Mouse (Mus musculus) C2C12 (cell line): ENCODE measurements around the gene Siae. TPM values are rescaled to one million over a fixed set of nuclear protein-coding genes. Genes with fewer than 3 reads are reported as not detected.

Experiments used
- H3K27me3 ChIP-seq: one replicate; pipeline ENCODE4 v1.6.1; 2011; ENCODE audit not compliant: control insufficient read depth, insufficient read depth, insufficient read length
- H3K36me3 ChIP-seq: one replicate; pipeline ENCODE4 v1.6.1; 2011; ENCODE audit not compliant: control insufficient read depth, insufficient read depth
- H3K4me3 ChIP-seq: one replicate; pipeline ENCODE4 v1.5.1; 2011; ENCODE audit warnings: mild to moderate bottlenecking, control low read depth; ENCODE audit not compliant: poor library complexity, insufficient read depth, severe bottlenecking
- H3K79me2 ChIP-seq: one replicate; pipeline ENCODE4 v1.6.1; 2011; ENCODE audit not compliant: control insufficient read depth, insufficient read depth
- H3K79me3 ChIP-seq: one replicate; pipeline ENCODE4 v1.6.1; 2011; ENCODE audit warnings: low read depth, control low read depth
- H3ac ChIP-seq: one replicate; pipeline ENCODE3; 2011; ENCODE audit warnings: low read depth; ENCODE audit not compliant: control insufficient read depth, insufficient read length
- CEBPB ChIP-seq: IDR thresholded peaks from one replicate; pipeline ENCODE4 v1.6.1; 2011; ENCODE audit warnings: low read depth, mild to moderate bottlenecking, control low read depth, moderate library complexity
- CTCF ChIP-seq: IDR thresholded peaks from one replicate; pipeline ENCODE4 v1.5.1; 2011; ENCODE audit not compliant: control insufficient read depth, insufficient read depth, insufficient read length
- FOSL1 ChIP-seq: IDR thresholded peaks from one replicate; pipeline ENCODE4 v1.8.0; 2011; ENCODE audit warnings: mild to moderate bottlenecking, low read length; ENCODE audit not compliant: poor library complexity, insufficient read depth, severe bottlenecking
- MAX ChIP-seq: IDR thresholded peaks from one replicate; pipeline ENCODE4 v1.6.1; 2011; ENCODE audit warnings: mild to moderate bottlenecking, control low read depth
- MYOD1 ChIP-seq: IDR thresholded peaks from one replicate; pipeline ENCODE4 v1.6.1; 2011; ENCODE audit warnings: low read depth; ENCODE audit not compliant: control insufficient read depth, insufficient read length
- MYOG ChIP-seq: IDR thresholded peaks from one replicate; pipeline ENCODE4 v1.6.1; 2011; ENCODE audit not compliant: control insufficient read depth, insufficient read length; ENCODE audit errors: extremely low read depth
- USF1 ChIP-seq: IDR thresholded peaks from one replicate; pipeline ENCODE4 v1.6.1; 2011; ENCODE audit warnings: low read depth, mild to moderate bottlenecking, control low read depth, moderate library complexity
- polyA plus RNA-seq: library from polyadenylated mRNA; unstranded; fragments of >200 nt; fragmentation: generic; extraction: Trizol; gene quantifications from one replicate; pipeline ENCODE4 v1.2.1, GENCODE M21; 2012; ENCODE audit warnings: missing spikeins

The Siae gene
- polyA plus RNA-seq, 1 experiment: 0.51 TPM

DNA sequence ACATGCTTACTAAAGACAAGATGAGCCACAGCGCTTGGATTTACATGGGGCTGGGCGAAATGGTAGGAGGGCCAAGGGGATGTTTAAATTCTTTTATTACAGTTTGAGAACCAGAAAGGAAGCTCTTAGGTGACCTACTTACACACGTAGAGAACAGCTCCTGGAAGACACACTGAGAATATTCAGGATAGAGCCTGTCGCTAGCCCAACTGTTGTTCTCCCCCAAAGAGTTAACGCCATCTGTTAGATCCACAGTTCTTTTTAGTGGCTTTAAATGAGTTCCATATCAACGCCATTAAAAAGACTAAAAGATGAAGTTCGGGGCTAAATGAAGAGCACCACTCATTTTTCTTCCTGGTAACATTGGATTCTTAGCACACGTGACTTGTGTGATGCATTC lies 36.5 kb upstream of the Siae start:
- Histone ChIP-seq H3K79me3 (peaks cover 16% of the 10 kb centered on the region), H3K27me3 (no peaks in the 10 kb centered on the region), H3K79me2 (peaks cover 32% of the 10 kb centered on the region), H3K36me3 (peaks cover 11% of the 10 kb centered on the region), H3K4me3 (no peak overlapping the region), H3ac (no peak overlapping the region)
- no peak for TF ChIP-seq MAX
- no peak for TF ChIP-seq MYOD1
- no peak for TF ChIP-seq USF1
- no peak for TF ChIP-seq CTCF
- TF ChIP-seq CEBPB: no peak
- TF ChIP-seq FOSL1: no peak
- TF ChIP-seq MYOG: no peak

DNA sequence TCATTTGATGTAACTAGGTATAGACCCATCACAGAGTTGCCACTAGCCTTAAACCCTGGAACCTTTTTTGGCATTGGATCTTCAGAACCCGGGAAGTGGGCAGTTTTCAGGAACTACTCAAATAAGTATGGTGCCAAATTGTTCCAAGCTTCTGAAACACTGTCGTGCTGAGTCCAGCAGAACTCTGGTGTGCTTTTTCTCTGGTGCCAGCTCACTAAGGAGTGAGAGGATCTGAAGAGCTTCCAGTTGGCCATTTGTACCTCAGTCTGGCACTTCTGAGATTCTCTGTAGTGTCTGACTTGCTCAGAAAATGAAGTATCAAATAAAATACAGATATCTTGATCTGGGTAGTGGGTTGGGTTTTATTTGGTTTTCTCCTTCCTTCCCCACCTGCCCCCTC lies 35.5 kb upstream of the Siae start:
- H3K27me3 ChIP-seq: no peaks in the 10 kb centered on the region
- peaks cover 11% of the 10 kb centered on the region for H3K36me3 ChIP-seq
- TF ChIP-seq MYOD1: no peak
- no peak for TF ChIP-seq CEBPB
- no peak for TF ChIP-seq MAX
- no peak for TF ChIP-seq FOSL1
- no peak for TF ChIP-seq CTCF
- TF ChIP-seq USF1: no peak
- no peak for TF ChIP-seq MYOG

DNA sequence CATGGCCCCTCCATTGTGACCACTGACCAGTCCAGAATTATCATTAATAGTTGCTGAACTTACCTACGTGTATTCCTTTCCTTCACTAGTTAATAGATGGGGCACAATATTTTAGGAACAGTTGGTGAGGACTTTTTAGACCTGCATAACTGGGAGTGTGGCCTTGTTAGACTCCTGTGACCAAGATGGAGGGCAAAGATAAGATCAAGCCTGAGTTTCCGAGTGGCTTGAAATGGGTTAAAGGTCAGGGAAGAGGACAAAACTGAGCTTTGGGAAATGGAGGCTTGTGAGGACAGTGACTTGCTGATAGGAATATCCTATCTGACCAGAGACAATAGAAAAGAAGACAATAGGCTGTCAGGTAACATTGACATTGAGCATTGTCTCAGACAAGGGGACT lies 30.0 kb upstream of the Siae start:
- Histone ChIP-seq H3K36me3 (peaks cover 19% of the 10 kb centered on the region), H3K79me3 (no peaks in the 10 kb centered on the region), H3ac (no peak overlapping the region), H3K4me3 (no peak overlapping the region), H3K27me3 (no peaks in the 10 kb centered on the region), H3K79me2 (no peaks in the 10 kb centered on the region)
- TF ChIP-seq CEBPB (no peak), MAX (no peak), MYOD1 (no peak), CTCF (no peak), FOSL1 (no peak), MYOG (no peak), USF1 (no peak)

More for the DNA sequence above, 35.5 kb upstream of the Siae start:
- H3K4me3 ChIP-seq: no peak overlapping the region
- H3K79me3 ChIP-seq: peaks cover 15% of the 10 kb centered on the region
- H3ac ChIP-seq: no peak overlapping the region
- peaks cover 22% of the 10 kb centered on the region for H3K79me2 ChIP-seq

DNA sequence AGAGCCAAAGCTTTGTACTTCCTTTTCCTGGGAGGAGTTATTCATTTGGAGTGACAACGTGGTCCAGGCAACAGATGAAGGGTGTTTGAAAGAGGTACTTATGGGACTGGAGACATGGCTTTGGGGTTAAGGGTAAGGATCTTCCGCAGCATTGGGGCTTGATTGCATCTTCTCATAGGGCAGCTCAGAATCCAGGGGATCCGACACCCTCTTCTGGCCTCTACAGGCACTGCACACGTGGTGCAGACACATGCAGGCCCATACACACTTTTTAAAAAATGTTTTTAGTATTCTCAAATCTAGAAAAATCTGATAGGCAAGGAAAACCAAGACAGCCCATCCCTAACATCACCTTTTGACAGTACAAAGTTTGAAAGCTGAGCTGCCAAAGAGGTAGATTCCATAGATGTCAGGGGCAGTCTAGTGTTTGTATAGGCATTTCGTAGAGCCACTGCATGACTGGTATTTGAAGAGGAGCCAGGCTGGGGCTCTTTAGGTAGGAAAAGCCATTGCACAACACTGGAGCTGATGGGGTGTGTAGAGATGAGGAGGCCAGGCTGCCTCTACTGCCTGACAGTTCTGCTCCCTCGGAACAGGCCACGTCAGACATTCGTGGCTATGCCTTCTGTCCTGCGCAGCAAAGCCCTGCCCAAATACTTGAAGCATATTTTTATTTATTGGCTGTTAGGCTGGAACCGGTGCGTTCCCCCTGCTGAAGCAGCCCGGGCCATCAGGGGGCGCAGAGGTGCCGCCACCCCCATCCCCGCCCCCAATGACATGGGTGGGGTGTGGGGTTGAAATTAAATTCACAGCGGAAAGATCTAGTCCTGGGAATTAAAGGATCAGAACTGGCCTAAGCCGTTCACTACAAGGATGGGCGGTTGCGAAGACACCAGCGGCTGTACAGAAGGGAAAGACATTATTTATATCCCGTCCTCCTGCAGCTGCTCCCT lies 28.8 kb upstream of the Siae start:
- Histone ChIP-seq H3K4me3 (no peak overlapping the region), H3K79me2 (no peaks in the 10 kb centered on the region)

DNA sequence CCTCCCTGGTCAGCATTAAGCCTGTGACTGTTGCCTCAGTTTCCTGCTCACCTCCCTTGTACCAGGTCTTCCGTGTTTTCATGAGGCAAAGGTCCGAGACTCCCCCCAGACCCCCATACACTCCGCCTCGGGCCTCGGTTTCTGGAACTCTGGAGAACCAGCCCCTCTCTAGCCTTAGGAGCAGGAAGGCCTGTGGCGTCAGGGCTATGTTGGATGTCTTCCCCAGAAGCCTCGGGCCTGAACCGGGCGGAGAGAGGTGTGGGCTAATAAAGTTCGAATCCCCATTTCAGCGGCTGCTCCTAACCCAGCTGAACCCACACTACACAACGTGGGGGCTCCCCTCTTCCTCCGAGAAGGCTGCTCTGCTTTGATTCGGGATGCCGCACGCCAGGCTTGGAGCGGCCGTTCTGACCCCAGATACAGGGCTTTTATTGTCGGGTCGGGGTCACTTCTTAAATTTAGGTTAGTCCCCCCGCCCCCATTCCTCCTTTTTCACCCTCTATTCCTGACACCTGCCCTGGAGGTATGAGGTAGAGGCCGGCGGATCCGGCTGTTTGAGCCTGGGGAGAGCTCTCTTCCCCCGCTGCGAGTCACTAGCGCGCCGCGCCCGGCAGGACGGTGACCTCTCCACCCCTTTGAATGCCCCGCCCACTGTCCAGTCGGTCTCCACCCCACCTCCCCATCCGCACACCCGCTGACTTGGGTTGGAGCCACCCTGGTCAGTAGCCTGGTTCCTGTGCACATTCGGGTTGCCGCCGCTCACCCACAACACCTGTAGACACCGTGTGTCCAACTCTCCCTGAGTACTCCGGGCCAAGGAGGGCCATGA lies 27.9 kb upstream of the Siae start, which contains the start of gene Esam:
TSS of gene Esam (plus strand) at position 683 of the 829 bp plus-strand sequence.
- Histone ChIP-seq H3K36me3 (peaks cover 18% of the 10 kb centered on the region), H3K4me3 (no peak within 1 kb of the TSS), H3ac (no peak within 1 kb of the TSS), H3K27me3 (no peaks in the 10 kb centered on the region), H3K79me3 (no peaks in the 10 kb centered on the region), H3K79me2 (no peaks in the 10 kb centered on the region)
- no peak for TF ChIP-seq FOSL1
- no peak for TF ChIP-seq MAX
- no peak for TF ChIP-seq MYOG
- TF ChIP-seq USF1: no peak
- no peak for TF ChIP-seq CEBPB

More for the DNA sequence above, 28.8 kb upstream of the Siae start:
- Histone ChIP-seq H3K36me3 (peaks cover 19% of the 10 kb centered on the region), H3K79me3 (no peaks in the 10 kb centered on the region), H3K27me3 (no peaks in the 10 kb centered on the region), H3ac (no peak overlapping the region)
- TF ChIP-seq MYOD1: no peak
- TF ChIP-seq MAX: no peak
- TF ChIP-seq MYOG: no peak
- TF ChIP-seq FOSL1: no peak
- no peak for TF ChIP-seq CEBPB
- no peak for TF ChIP-seq USF1
- no peak for TF ChIP-seq CTCF
